Mouse (Mus musculus) c-Kit-positive CD71-positive TER-119-positive erythroid progenitor cells, embryonic 14.5 days (primary cell): ENCODE data around the gene Gm11172.
"Not testable (repeated sequence)": the region's sequence is repeated elsewhere in the genome, so short reads cannot be mapped to it uniquely, and the experiment has no call there.

Experiments
- DNase-seq: peaks from one replicate; pipeline ENCODE4 v3.0.0-alpha.2; 2013; ENCODE audit warnings: low spot score

The Gm11172 gene

GRCm38 (mm10) chr16:10785371-10786231, 27.1 kb upstream of the Gm11172 start, which contains the start of gene Socs1:
Gene Socs1, minus strand, starts transcription at chr16:10785536.
- peak; percentile 74 for DNase-seq

GRCm38 (mm10) chr16:10786288-10786687, 26.4 kb upstream of the Gm11172 start:
- DNase-seq, result peak; percentile 83

- no peak for DNase-seq
Observed at GRCm38 (mm10) chr16:10786782-10787547, 25.8 kb upstream of the Gm11172 start.

GRCm38 (mm10) chr16:10787548-10788058, 25.1 kb upstream of the Gm11172 start:
- no peak for DNase-seq

GRCm38 (mm10) chr16:10788271-10788670, 24.4 kb upstream of the Gm11172 start, which contains the start of gene Tnp2:
Gene Tnp2, minus strand, starts transcription at chr16:10788660.
- DNase-seq, result no peak

- DNase-seq, result no peak
Observed at GRCm38 (mm10) chr16:10788866-10789265, 23.8 kb upstream of the Gm11172 start.

GRCm38 (mm10) chr16:10790702-10791101, 22.0 kb upstream of the Gm11172 start, which contains the start of gene Prm3:
Gene Prm3, minus strand, starts transcription at chr16:10790914.
- no peak for DNase-seq

GRCm38 (mm10) chr16:10796034-10796433, 16.7 kb upstream of the Gm11172 start, which contains the start of gene Prm2:
Gene Prm2, minus strand, starts transcription at chr16:10796134.
- DNase-seq, result no peak

- not testable (repeated sequence) for DNase-seq
Observed at GRCm38 (mm10) chr16:10802420-10802819, 10.3 kb upstream of the Gm11172 start.

- DNase-seq, result no peak
Observed at GRCm38 (mm10) chr16:10805789-10806527, 6.8 kb upstream of the Gm11172 start, which contains the start of gene Prm1. Gene Prm1, minus strand, starts transcription at chr16:10805839.

GRCm38 (mm10) chr16:10810376-10810775, 2.3 kb upstream of the Gm11172 start:
- no peak for DNase-seq

GRCm38 (mm10) chr16:10813726-10814125, 1.0 kb downstream of the Gm11172 start:
- DNase-seq, result no peak

- DNase-seq, result no peak
Observed at GRCm38 (mm10) chr16:10814864-10815263, 2.1 kb downstream of the Gm11172 start.

- DNase-seq, result no peak
Observed at GRCm38 (mm10) chr16:10818579-10819135, 5.9 kb downstream of the Gm11172 start.

GRCm38 (mm10) chr16:10819966-10820365, 7.3 kb downstream of the Gm11172 start:
- no peak for DNase-seq

GRCm38 (mm10) chr16:10821387-10821786, 8.7 kb downstream of the Gm11172 start:
- no peak for DNase-seq

GRCm38 (mm10) chr16:10824536-10824935, 11.8 kb downstream of the Gm11172 start:
- no peak for DNase-seq

- no peak for DNase-seq
Observed at GRCm38 (mm10) chr16:10825840-10826239, 13.1 kb downstream of the Gm11172 start.

GRCm38 (mm10) chr16:10827269-10827668, 14.6 kb downstream of the Gm11172 start:
- no peak for DNase-seq

GRCm38 (mm10) chr16:10827766-10828460, 15.2 kb downstream of the Gm11172 start:
- DNase-seq, result no peak

GRCm38 (mm10) chr16:10828461-10828805, 15.7 kb downstream of the Gm11172 start:
- no peak for DNase-seq
